Mouse (Mus musculus) erythroblast, embryonic 14.5 days (primary cell): ENCODE results near the gene Abca7.

Experiments
- GATA1 ChIP-seq: IDR thresholded peaks from 2 replicates; pipeline ENCODE4 v1.6.1; 2012; ENCODE audit warnings: low read length, inconsistent platforms, mixed read lengths
- TAL1 ChIP-seq: IDR thresholded peaks from 3 replicates; pipeline ENCODE4 v1.6.1; 2012; ENCODE audit warnings: low read length, inconsistent platforms, mixed read lengths

DNA sequence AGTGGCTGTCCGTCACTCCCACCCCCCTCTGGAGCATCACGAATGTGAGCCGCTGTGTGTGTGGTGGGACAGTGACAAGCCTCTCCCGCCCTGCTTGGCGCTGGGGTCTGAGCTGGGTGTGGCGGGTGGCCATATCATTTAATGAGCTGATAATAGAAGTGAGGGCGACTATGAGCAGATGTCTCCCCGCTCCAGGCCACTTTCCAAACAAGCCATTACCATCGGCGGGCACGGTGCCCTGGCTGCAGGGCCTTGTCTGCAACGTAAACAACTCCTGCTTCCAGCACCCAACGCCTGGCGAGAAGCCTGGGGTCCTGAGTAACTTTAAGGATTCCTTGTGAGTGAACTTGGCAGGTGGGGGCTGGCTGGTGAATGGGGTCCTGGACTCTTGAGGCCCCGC is 1.5 kb downstream of the Abca7 start:
- TF ChIP-seq GATA1 (no peak), TAL1 (no peak)
